ENCODE assay signal across 10 mouse cellular contexts in the genomic region with DNA sequence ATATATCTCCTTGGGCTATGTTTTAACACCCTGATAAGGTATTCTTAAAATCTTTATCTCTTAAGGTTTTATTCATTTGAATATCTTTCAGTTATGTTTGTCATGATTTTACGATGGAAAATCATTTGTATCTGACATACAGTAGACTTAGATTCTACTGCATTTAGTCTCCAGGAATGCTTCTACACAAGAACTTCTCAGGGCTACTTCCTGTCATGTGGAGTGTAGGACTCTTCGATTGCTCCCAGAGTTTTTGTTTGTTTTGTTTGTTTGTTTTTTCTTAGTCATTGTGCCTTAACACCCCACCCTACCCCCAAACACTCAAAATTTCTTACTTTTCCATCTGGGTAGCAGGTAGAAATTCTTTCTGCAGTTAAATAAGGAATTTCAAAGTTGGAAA. TPM values are rescaled to one million over a fixed set of nuclear protein-coding genes. Genes with fewer than 3 reads are reported as not detected.
DNase-seq lines count a peak whose midpoint lies in the region; ATAC-seq and TF ChIP-seq lines count a peak whose summit lies in the region.
"Had no signal": no experiment of that assay in that cellular context is flagged by ENCODE, and none has a peak within 500 bp of the region (broad histone marks: within the 10 kb centered on the region; RNA-seq: fewer than 3 reads in every experiment).

No protein-coding gene starts in this region.

- H3K9ac ChIP-seq in forebrain, embryonic 16.5 days (replicated peaks; ENCODE audit: low read depth, low read length) = no peak overlapping the region
- no peak overlapping the region for H3K9ac ChIP-seq in forebrain, embryonic 14.5 days (ENCODE audit: low read length)
- peak overlapping the region; percentile 83 for H3K9ac ChIP-seq in liver, embryonic 14.5 days (replicated peaks)

- no peak overlapping the region for H3K27ac ChIP-seq in forebrain, embryonic 10.5 days
- H3K27ac ChIP-seq in forebrain, embryonic 16.5 days (ENCODE audit: low read length) = no peak overlapping the region
- no peak overlapping the region for H3K27ac ChIP-seq in forebrain, embryonic 14.5 days (ENCODE audit: low read depth, low read length)
- no peak overlapping the region for H3K27ac ChIP-seq in liver, embryonic 14.5 days

- H3K9me3 ChIP-seq in forebrain, embryonic 10.5 days = no peaks in the 10 kb centered on the region
- no peaks in the 10 kb centered on the region for H3K9me3 ChIP-seq in forebrain, embryonic 16.5 days (ENCODE audit: control insufficient read depth, low read length)
- no peaks in the 10 kb centered on the region for H3K9me3 ChIP-seq in forebrain, embryonic 14.5 days (replicated peaks; ENCODE audit: control insufficient read depth, low read length)
- H3K9me3 ChIP-seq in liver, embryonic 14.5 days (ENCODE audit: control insufficient read depth, low read length) = no peaks in the 10 kb centered on the region

- no peaks in the 10 kb centered on the region for H3K36me3 ChIP-seq in forebrain, embryonic 10.5 days (replicated peaks)
- no peaks in the 10 kb centered on the region for H3K36me3 ChIP-seq in forebrain, embryonic 16.5 days (ENCODE audit: control insufficient read depth, insufficient read depth)
- H3K36me3 ChIP-seq in forebrain, embryonic 14.5 days (ENCODE audit: control insufficient read depth, insufficient read depth, low read length) = no peaks in the 10 kb centered on the region
- H3K36me3 ChIP-seq in liver, embryonic 14.5 days (replicated peaks; ENCODE audit: control insufficient read depth, insufficient read depth, low read depth) = no peaks in the 10 kb centered on the region

- TF ChIP-seq EP300 in liver, embryonic 14.5 days (IDR thresholded peaks at IDR 0.05; ENCODE audit: low read depth) = no peak

- ATAC-seq in forebrain, embryonic 16.5 days = no peak
- ATAC-seq in forebrain, embryonic 14.5 days = no peak
- ATAC-seq in liver, embryonic 14.5 days (ENCODE audit: insufficient read depth) = no peak
- ATAC-seq in monocyte, adult 5-6 weeks (replicated peaks; ENCODE audit: insufficient number of reproducible peaks, low FRiP score, low TSS enrichment, poor library complexity, severe bottlenecking) = no peak

- no peak for DNase-seq in forebrain, embryonic 10.5 days (ENCODE audit: extremely low spot score, low spot score)
- peak; percentile 27 for DNase-seq in 3T3-L1 (ENCODE audit: low read depth, low spot score)
- DNase-seq in forebrain, embryonic 14.5 days (ENCODE audit: low spot score) = no peak
- no peak for DNase-seq in liver, embryonic 14.5 days (ENCODE audit: low read depth in 3 of 3, low spot score in 3 of 3)
- no peak for DNase-seq in B cell, adult 2 months
- no peak for DNase-seq in thymus, postnatal 10 days (ENCODE audit: low spot score in 2 of 2)

- H3K4me1 ChIP-seq in forebrain, embryonic 10.5 days = peaks cover 19% of the 10 kb centered on the region
- peaks cover 6% of the 10 kb centered on the region; the same call in 1 of the 2 replicates for H3K4me1 ChIP-seq in forebrain, embryonic 16.5 days (replicated peaks; ENCODE audit: control insufficient read depth, insufficient read depth, low read length)
- H3K4me1 ChIP-seq in forebrain, embryonic 14.5 days (ENCODE audit: control insufficient read depth, insufficient read depth, low read length) = peaks cover 4% of the 10 kb centered on the region
- H3K4me1 ChIP-seq in liver, embryonic 14.5 days (replicated peaks; ENCODE audit: control insufficient read depth in 2 of 2, insufficient read depth in 2 of 2, low read length in 1 of 2) = peaks cover 5 to 8% of the 10 kb centered on the region in 2 experiments

- no peak overlapping the region for H3K4me2 ChIP-seq in forebrain, embryonic 16.5 days (ENCODE audit: low read length)
- H3K4me2 ChIP-seq in forebrain, embryonic 14.5 days (ENCODE audit: low read length) = peak overlapping the region; percentile 84
- H3K4me2 ChIP-seq in liver, embryonic 14.5 days (ENCODE audit: low read depth) = peak overlapping the region; percentile 63

- no peaks in the 10 kb centered on the region for H3K27me3 ChIP-seq in forebrain, embryonic 10.5 days (ENCODE audit: poor library complexity, severe bottlenecking)
- no peaks in the 10 kb centered on the region for H3K27me3 ChIP-seq in forebrain, embryonic 16.5 days (replicated peaks; ENCODE audit: control insufficient read depth, insufficient read depth, low read length)
- H3K27me3 ChIP-seq in forebrain, embryonic 14.5 days (replicated peaks; ENCODE audit: control insufficient read depth, insufficient read depth, low read length) = no peaks in the 10 kb centered on the region
- H3K27me3 ChIP-seq in liver, embryonic 14.5 days (ENCODE audit: control insufficient read depth, insufficient read depth, low read length) = no peaks in the 10 kb centered on the region

- WGBS in forebrain, embryonic 10.5 days = 68% methylated on average over 2 of the region's 2 CpGs
- WGBS in forebrain, embryonic 16.5 days = 58% methylated on average over 2 of the region's 2 CpGs
- 62% methylated on average over 2 of the region's 2 CpGs for WGBS in forebrain, embryonic 14.5 days
- WGBS in liver, embryonic 14.5 days (ENCODE audit: insufficient replicate concordance) = 13% methylated on average over 2 of the region's 2 CpGs

- no peak for TF ChIP-seq CTCF in liver, embryonic 14.5 days (IDR thresholded peaks at IDR 0.05; ENCODE audit: low read depth)

- peak overlapping the region; percentile 99 for H3K4me3 ChIP-seq in forebrain, embryonic 10.5 days
- no peak overlapping the region for H3K4me3 ChIP-seq in forebrain, embryonic 16.5 days (replicated peaks; ENCODE audit: low read length)
- H3K4me3 ChIP-seq in forebrain, embryonic 14.5 days (ENCODE audit: low read depth, low read length) = peak overlapping the region; percentile 84; the same call in 1 of the 2 replicates
- H3K4me3 ChIP-seq in liver, embryonic 14.5 days (ENCODE audit: insufficient read depth in 1 of 2, low read depth in 2 of 2, low read length in 2 of 2) = peak overlapping the region; percentile 93 to 100; a peak in 3 of 4 replicates

RNA-seq across cellular contexts. Expression of a gene that starts 1.0 kb away (rescaled TPM):
- polyA plus RNA-seq in forebrain, embryonic 10.5 days (2016; fragmentation: Nextera tagmentation; extraction: Ambion mirVana) = 9.0 and 9.3 TPM in 2 replicates
- polyA plus RNA-seq in forebrain, embryonic 16.5 days (2015; fragmentation: Nextera tagmentation; extraction: Ambion mirVana) = 6.1 and 7.1 TPM in 2 replicates
- polyA plus RNA-seq in forebrain, embryonic 14.5 days (2014; fragmentation: Nextera tagmentation; extraction: Ambion mirVana) = 3.8 and 5.7 TPM in 2 replicates
- 1.6 and 2.7 TPM in 2 replicates for polyA plus RNA-seq in liver, embryonic 14.5 days (2012; rRNA removed)
- polyA plus RNA-seq in liver, embryonic 14.5 days (2014; fragmentation: Nextera tagmentation; extraction: Ambion mirVana) = 3.3 and 3.5 TPM in 2 replicates
- 8.2 to 34.9 TPM (median 12.2 TPM) in 3 replicates for total RNA-seq in monocyte, adult 5-6 weeks (2017)

RNA-seq across cellular contexts. Expression of a gene that starts 1.0 kb away (rescaled TPM):
- 5.8 and 6.4 TPM in 2 replicates for polyA plus RNA-seq in forebrain, embryonic 10.5 days (2016; fragmentation: Nextera tagmentation; extraction: Ambion mirVana)
- 7.2 and 9.6 TPM in 2 replicates for polyA plus RNA-seq in forebrain, embryonic 16.5 days (2015; fragmentation: Nextera tagmentation; extraction: Ambion mirVana)
- polyA plus RNA-seq in forebrain, embryonic 14.5 days (2014; fragmentation: Nextera tagmentation; extraction: Ambion mirVana) = 5.5 and 6.7 TPM in 2 replicates
- 4.0 and 5.7 TPM in 2 replicates for polyA plus RNA-seq in liver, embryonic 14.5 days (2012; rRNA removed)
- 3.3 and 4.5 TPM in 2 replicates for polyA plus RNA-seq in liver, embryonic 14.5 days (2014; fragmentation: Nextera tagmentation; extraction: Ambion mirVana)
- total RNA-seq in monocyte, adult 5-6 weeks (2017) = 65.6 to 111 TPM (median 93.7 TPM) in 3 replicates

RNA-seq across cellular contexts. Expression of a gene that starts 50.8 kb away (rescaled TPM):
- polyA plus RNA-seq in forebrain, embryonic 10.5 days (2016; fragmentation: Nextera tagmentation; extraction: Ambion mirVana) = not detected in 2 replicates
- not detected in 2 replicates for polyA plus RNA-seq in forebrain, embryonic 16.5 days (2015; fragmentation: Nextera tagmentation; extraction: Ambion mirVana)
- polyA plus RNA-seq in forebrain, embryonic 14.5 days (2014; fragmentation: Nextera tagmentation; extraction: Ambion mirVana) = not detected in 2 replicates
- polyA plus RNA-seq in liver, embryonic 14.5 days (2012; rRNA removed) = not detected in 2 replicates
- not detected in 2 replicates for polyA plus RNA-seq in liver, embryonic 14.5 days (2014; fragmentation: Nextera tagmentation; extraction: Ambion mirVana)
- total RNA-seq in monocyte, adult 5-6 weeks (2017) = not detected in 3 replicates
- total RNA-seq: layer of hippocampus, adult 18-20 months had no signal
- polyA plus RNA-seq: small intestine, adult 2 months had no signal
